Mouse (Mus musculus): ENCODE measurements around the gene C1qa. TPM values are rescaled to one million over a fixed set of nuclear protein-coding genes. Genes with fewer than 3 reads are reported as not detected.

Gene C1qa
- polyA plus RNA-seq, 1 experiment from 2014 or later = 47.5 TPM

DNA sequence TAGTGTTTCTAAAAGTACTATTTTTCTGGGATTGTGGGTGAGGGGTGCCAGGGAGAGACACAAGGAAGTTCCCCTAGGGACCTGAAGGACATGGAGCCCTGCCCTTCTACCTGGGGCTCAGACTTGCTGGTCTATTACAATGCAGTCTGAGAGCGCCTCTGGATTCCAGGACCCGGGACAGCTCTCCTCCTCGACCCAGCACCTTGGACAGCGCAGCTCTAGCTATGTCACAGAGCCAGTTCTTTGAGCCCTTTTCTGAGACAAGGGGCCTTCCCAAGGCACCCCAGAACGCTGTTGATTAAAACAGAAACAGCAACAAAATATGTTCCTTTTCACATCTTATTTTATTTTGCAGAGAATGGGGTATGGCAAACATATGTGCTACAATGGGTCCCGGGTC lies 25.9 kb upstream of the C1qa start:
- Histone ChIP-seq H3K9ac (no peak overlapping the region), H3K27me3 (peaks cover 36% of the 10 kb centered on the region), H3K9me3 (replicated peaks) (no peaks in the 10 kb centered on the region), H3K4me2 (replicated peaks) (no peak overlapping the region), H3K4me3 (replicated peaks) (no peak overlapping the region), H3K36me3 (no peaks in the 10 kb centered on the region), H3K27ac (replicated peaks) (no peak overlapping the region), H3K4me1 (no peaks in the 10 kb centered on the region)
- ATAC-seq (ENCODE audit: insufficient number of reproducible peaks, low FRiP score, low TSS enrichment, low read depth) = no peak
- 2% methylated on average over 6 of the region's 6 CpGs for WGBS

GRCm38 (mm10) chr4:136919526-136919925 lies 20.9 kb upstream of the C1qa start:
- H3K27me3 ChIP-seq = peaks cover 6% of the 10 kb centered on the region; the same call in 1 of the 2 replicates
- H3K9me3 ChIP-seq (replicated peaks) = no peaks in the 10 kb centered on the region
- H3K4me3 ChIP-seq (replicated peaks) = no peak overlapping the region
- no peak overlapping the region for H3K27ac ChIP-seq (replicated peaks)
- no peaks in the 10 kb centered on the region for H3K36me3 ChIP-seq
- no peaks in the 10 kb centered on the region for H3K4me1 ChIP-seq
- H3K4me2 ChIP-seq (replicated peaks) = no peak overlapping the region
- 73% methylated on average over 3 of the region's 3 CpGs for WGBS
- no peak for ATAC-seq (ENCODE audit: insufficient number of reproducible peaks, low FRiP score, low TSS enrichment, low read depth)
- H3K9ac ChIP-seq = no peak overlapping the region

DNA sequence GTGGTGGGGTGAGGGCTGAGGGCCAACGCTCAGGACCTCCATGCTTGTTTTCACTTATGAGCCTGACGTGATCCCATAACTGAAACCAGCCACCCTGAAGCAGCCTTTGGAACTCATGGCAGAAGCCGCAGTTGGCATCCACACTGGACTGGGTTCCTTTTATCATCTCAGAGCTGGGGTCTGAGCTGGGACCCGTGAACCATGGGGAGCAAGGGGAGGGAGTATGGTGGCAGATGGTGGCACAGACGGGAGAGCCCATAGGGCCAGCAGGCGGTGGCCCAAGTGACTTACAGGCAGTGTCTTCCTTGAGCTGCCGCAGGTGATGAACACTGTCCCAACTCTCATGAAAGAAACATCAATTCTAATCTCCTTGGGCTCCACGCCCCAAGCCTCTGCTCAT lies 20.2 kb upstream of the C1qa start:
- Histone ChIP-seq H3K9ac (no peak overlapping the region), H3K27ac (replicated peaks) (no peak overlapping the region), H3K9me3 (replicated peaks) (no peaks in the 10 kb centered on the region), H3K4me2 (replicated peaks) (no peak overlapping the region), H3K36me3 (no peaks in the 10 kb centered on the region), H3K27me3 (peaks cover 9% of the 10 kb centered on the region), H3K4me3 (replicated peaks) (no peak overlapping the region), H3K4me1 (no peaks in the 10 kb centered on the region)
- WGBS = 83% methylated on average over 8 of the region's 8 CpGs
- ATAC-seq (ENCODE audit: insufficient number of reproducible peaks, low FRiP score, low TSS enrichment, low read depth) = no peak

DNA sequence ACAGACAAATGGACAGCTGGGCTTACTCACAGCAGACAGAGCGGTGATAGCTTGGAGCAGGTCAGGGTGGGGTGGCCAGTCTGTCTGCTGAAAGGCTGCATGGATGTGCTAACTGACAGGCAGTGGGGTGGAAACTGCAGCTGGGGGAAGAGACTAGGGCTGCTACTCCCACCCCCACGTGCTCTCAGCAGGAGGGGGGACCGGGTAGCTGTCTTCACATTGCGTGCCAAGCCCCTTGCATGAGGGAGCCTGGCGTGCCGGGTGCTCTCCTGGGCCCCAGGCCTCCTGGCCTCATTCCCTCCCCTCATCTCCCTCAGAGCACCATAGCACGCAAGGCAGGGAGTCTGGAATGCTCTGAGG lies 18.5 kb upstream of the C1qa start:
- peaks cover 18% of the 10 kb centered on the region for H3K27me3 ChIP-seq
- H3K9ac ChIP-seq = no peak overlapping the region
- ATAC-seq (ENCODE audit: insufficient number of reproducible peaks, low FRiP score, low TSS enrichment, low read depth) = no peak
- no peak overlapping the region for H3K4me3 ChIP-seq (replicated peaks)
- 34% methylated on average over 7 of the region's 7 CpGs for WGBS
- no peaks in the 10 kb centered on the region for H3K9me3 ChIP-seq (replicated peaks)
- H3K27ac ChIP-seq (replicated peaks) = no peak overlapping the region
- no peaks in the 10 kb centered on the region for H3K36me3 ChIP-seq
- no peaks in the 10 kb centered on the region for H3K4me1 ChIP-seq
- no peak overlapping the region for H3K4me2 ChIP-seq (replicated peaks)

DNA sequence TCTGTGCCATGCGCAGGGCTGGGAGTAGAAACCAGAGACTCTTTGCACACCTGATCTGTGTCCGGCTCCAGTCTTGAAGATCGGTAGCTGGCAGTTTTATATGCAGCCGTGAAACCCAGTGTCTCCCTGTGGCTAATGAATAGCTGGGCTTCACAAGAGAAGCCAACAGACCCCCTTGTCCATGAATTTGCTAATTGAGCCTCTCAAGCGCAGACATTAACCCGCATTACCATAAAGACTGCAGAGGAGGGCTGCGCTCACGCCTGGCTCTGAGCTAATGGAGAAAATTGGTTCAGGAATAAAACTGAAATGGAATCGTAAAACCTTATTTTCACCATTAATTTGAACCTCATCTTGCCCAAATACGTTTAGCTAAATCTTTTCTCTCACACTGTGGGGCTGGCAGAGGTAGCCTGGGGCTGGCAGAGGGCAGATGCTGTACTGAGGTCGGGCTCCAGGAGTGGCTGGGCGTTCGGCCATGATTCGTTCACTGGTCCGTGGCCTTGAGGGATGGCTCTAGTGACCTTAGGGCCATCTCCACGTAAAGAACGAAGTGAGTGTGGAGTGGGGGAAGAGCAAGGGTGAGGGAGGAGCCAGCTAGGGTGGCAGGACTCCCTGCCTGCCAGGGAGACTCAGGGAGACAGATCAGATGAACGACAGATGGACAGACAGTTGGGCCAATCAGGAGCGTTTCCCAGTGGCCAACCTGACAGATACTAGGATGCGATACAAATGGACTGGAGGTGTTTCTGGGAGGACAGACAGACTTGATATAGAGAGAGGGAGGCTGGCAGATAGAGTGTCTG lies 18.0 kb upstream of the C1qa start:
- no peak for ATAC-seq (ENCODE audit: insufficient number of reproducible peaks, low FRiP score, low TSS enrichment, low read depth)
- Histone ChIP-seq H3K4me1 (no peaks in the 10 kb centered on the region), H3K27ac (replicated peaks) (no peak overlapping the region), H3K9ac (no peak overlapping the region), H3K4me2 (replicated peaks) (no peak overlapping the region), H3K27me3 (peaks cover 23% of the 10 kb centered on the region), H3K36me3 (no peaks in the 10 kb centered on the region), H3K4me3 (replicated peaks) (no peak overlapping the region), H3K9me3 (replicated peaks) (no peaks in the 10 kb centered on the region)
- WGBS = 67% methylated on average over 20 of the region's 20 CpGs

- peaks cover 41% of the 10 kb centered on the region for H3K27me3 ChIP-seq
- H3K4me3 ChIP-seq (replicated peaks) = no peak overlapping the region
- 18% methylated on average over 9 of the region's 9 CpGs for WGBS
- H3K27ac ChIP-seq (replicated peaks) = no peak overlapping the region
- H3K4me1 ChIP-seq = no peaks in the 10 kb centered on the region
- H3K4me2 ChIP-seq (replicated peaks) = no peak overlapping the region
- no peak for ATAC-seq (ENCODE audit: insufficient number of reproducible peaks, low FRiP score, low TSS enrichment, low read depth)
- H3K9me3 ChIP-seq (replicated peaks) = no peaks in the 10 kb centered on the region
- H3K9ac ChIP-seq = no peak overlapping the region
- no peaks in the 10 kb centered on the region for H3K36me3 ChIP-seq
Measured at GRCm38 (mm10) chr4:136912841-136913240, 14.2 kb upstream of the C1qa start.

GRCm38 (mm10) chr4:136911804-136912203 lies 13.2 kb upstream of the C1qa start:
- Histone ChIP-seq H3K4me3 (replicated peaks) (no peak overlapping the region), H3K27ac (replicated peaks) (no peak overlapping the region), H3K36me3 (no peaks in the 10 kb centered on the region), H3K9ac (no peak overlapping the region), H3K9me3 (replicated peaks) (no peaks in the 10 kb centered on the region), H3K27me3 (peaks cover 47% of the 10 kb centered on the region), H3K4me1 (no peaks in the 10 kb centered on the region), H3K4me2 (replicated peaks) (no peak overlapping the region)
- no peak for ATAC-seq (ENCODE audit: insufficient number of reproducible peaks, low FRiP score, low TSS enrichment, low read depth)
- WGBS = 36% methylated on average over 9 of the region's 9 CpGs

DNA sequence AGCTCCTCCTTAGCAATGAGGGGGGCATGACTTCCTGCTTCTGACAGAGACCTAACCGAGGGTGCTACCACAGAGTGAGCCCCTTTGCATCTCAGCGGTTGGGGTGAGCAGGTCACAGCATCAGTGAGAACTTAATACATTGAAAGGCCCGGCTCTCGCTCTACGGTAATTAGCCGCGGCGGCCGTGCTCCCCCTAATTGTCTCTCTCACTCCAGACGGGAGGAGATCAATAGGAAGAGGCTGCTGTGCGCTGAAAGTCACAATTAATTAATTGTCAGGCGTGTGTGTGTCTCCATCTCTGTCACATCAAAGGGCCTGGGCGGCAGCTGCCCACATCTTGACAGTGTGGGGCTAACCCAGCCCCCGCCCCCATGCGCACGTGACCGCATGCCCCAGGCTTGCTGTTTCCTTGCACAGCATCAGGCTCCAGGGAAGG lies 12.6 kb upstream of the C1qa start:
- H3K27me3 ChIP-seq = peaks cover 53% of the 10 kb centered on the region
- no peak overlapping the region for H3K4me2 ChIP-seq (replicated peaks)
- WGBS = 6% methylated on average over 17 of the region's 17 CpGs

DNA sequence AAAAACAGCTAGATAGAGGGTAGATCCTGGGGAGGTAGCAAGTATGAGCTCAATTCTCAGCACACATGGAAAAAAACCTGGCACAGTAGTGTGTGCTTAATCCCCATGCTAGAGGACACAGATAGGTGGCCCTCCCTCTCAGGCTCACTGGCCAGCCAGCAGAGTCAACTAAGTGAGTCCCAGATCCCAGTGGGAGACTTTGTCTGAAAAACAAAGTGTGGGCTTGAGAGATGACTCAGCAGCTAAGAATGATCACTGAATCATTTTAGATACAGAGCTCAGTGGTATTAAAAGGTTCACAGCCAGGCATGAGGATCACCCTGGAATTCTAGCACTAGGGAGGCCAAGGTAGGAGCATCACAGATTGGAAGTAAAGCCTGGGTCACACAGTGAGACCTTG lies 9.2 kb upstream of the C1qa start:
- Histone ChIP-seq H3K27ac (replicated peaks) (no peak overlapping the region), H3K4me2 (replicated peaks) (no peak overlapping the region), H3K27me3 (peaks cover 76% of the 10 kb centered on the region), H3K4me1 (0 out of 2 replicates have a peak, but pooled peaks cover 5% of the 10 kb centered on the region), H3K9ac (no peak overlapping the region), H3K36me3 (no peaks in the 10 kb centered on the region), H3K4me3 (replicated peaks) (no peak overlapping the region), H3K9me3 (replicated peaks) (no peaks in the 10 kb centered on the region)
- no peak for ATAC-seq (ENCODE audit: insufficient number of reproducible peaks, low FRiP score, low TSS enrichment, low read depth)

More for the DNA sequence above, 12.6 kb upstream of the C1qa start:
- no peak for ATAC-seq (ENCODE audit: insufficient number of reproducible peaks, low FRiP score, low TSS enrichment, low read depth)
- no peaks in the 10 kb centered on the region for H3K4me1 ChIP-seq
- no peak overlapping the region for H3K9ac ChIP-seq
- H3K4me3 ChIP-seq (replicated peaks) = no peak overlapping the region
- H3K36me3 ChIP-seq = no peaks in the 10 kb centered on the region
- H3K27ac ChIP-seq (replicated peaks) = no peak overlapping the region
- no peaks in the 10 kb centered on the region for H3K9me3 ChIP-seq (replicated peaks)

DNA sequence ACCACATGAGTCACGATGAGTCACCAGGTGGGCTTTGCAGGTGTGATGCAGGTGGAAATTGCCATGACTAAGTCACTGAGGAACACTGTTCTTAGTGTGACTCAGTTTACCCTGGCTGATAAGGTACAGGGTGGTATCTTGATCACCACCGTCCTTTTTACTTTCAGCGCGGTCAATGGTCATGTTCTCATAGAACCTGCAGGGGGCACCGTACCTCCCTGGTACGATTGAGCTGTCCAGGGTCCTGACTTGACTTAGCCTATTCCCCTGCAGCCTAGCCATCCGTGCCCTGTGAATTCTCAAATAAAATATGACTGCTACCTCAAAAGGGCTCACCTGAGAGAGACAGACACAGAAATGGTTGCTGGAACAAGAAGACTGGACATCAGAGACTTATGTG lies 8.4 kb upstream of the C1qa start:
- no peaks in the 10 kb centered on the region for H3K36me3 ChIP-seq
- 13% methylated on average over 7 of the region's 7 CpGs for WGBS
- 0 out of 2 replicates have a peak, but pooled peaks cover 5% of the 10 kb centered on the region for H3K4me1 ChIP-seq
- H3K4me2 ChIP-seq (replicated peaks) = no peak overlapping the region
- H3K9ac ChIP-seq = no peak overlapping the region
- no peak overlapping the region for H3K27ac ChIP-seq (replicated peaks)
- H3K4me3 ChIP-seq (replicated peaks) = no peak overlapping the region
- H3K27me3 ChIP-seq = peaks cover 68% of the 10 kb centered on the region
- ATAC-seq (ENCODE audit: insufficient number of reproducible peaks, low FRiP score, low TSS enrichment, low read depth) = no peak
- no peaks in the 10 kb centered on the region for H3K9me3 ChIP-seq (replicated peaks)

DNA sequence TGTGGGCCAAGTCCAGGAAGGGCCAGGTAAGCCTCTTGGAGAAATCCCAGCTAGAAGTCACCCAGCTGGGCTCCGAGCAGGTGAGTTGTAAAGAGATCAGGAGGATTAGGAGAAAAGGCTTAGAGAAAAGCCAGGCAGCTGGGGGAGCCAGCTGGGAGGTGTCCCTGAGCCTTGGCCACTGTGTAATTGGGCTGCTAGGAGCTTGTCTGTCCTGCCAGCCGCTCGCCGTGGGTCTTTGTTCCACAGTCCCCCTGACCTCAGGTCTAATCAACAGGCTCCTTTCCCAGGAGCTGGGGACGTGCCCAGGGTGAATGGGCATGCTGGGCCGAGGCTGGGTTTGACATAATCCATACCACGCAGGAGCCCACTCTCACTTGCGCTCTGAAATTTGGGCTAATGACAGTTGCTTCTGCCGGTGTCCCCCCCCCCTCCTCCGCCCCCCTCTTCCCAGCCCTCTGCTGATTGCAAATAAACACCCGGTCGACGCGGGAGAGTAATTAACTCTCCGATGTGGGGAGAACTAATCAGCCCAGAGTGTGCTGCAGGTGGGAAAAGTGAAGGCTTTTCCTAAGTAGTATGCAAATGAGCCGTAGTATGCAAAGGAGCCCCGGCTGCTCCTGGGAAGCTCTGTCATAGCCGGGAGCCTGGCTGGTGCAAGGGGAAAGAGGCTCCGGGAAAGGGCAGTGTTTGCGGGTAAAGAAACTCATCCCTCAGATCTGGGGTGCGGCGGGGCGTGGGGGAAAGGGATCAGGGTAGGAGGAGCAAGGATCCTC lies 6.3 kb upstream of the C1qa start:
- H3K27me3 ChIP-seq = peaks cover 49% of the 10 kb centered on the region

More for the DNA sequence above, 6.3 kb upstream of the C1qa start:
- no peak overlapping the region for H3K4me2 ChIP-seq (replicated peaks)
- no peaks in the 10 kb centered on the region for H3K9me3 ChIP-seq (replicated peaks)
- under 1% methylated on average over 23 of the region's 23 CpGs for WGBS
- no peak overlapping the region for H3K27ac ChIP-seq (replicated peaks)
- H3K4me1 ChIP-seq = 0 out of 2 replicates have a peak, but pooled peaks cover 5% of the 10 kb centered on the region
- H3K36me3 ChIP-seq = no peaks in the 10 kb centered on the region
- no peak overlapping the region for H3K4me3 ChIP-seq (replicated peaks)
- ATAC-seq (ENCODE audit: insufficient number of reproducible peaks, low FRiP score, low TSS enrichment, low read depth) = no peak
- no peak overlapping the region for H3K9ac ChIP-seq

Measured in embryonic facial prominence, embryonic 15.5 days (tissue).